Mouse (Mus musculus) ES-Bruce4 (cell line): Measurements from ENCODE around the gene Ttc25. TPM values are rescaled to one million over a fixed set of nuclear protein-coding genes. Genes with fewer than 3 reads are reported as not detected.
A peak's percentile ranks its signal among the peaks of the same experiment; 100 is the strongest.
"Not testable (repeated sequence)": the region's sequence is repeated elsewhere in the genome, so short reads cannot be mapped to it uniquely, and the experiment has no call there.

ENCODE experiments used
- H3K27ac ChIP-seq: 2 replicates; pipeline ENCODE4 v1.5.1; 2012; ENCODE audit warnings: low read length, inconsistent platforms; ENCODE audit not compliant: insufficient read depth
- H3K27me3 ChIP-seq: 2 replicates; pipeline ENCODE4 v1.6.1; 2012; ENCODE audit warnings: mild to moderate bottlenecking, low read length, inconsistent platforms; ENCODE audit not compliant: control insufficient read depth, poor library complexity, insufficient read depth, severe bottlenecking
- H3K36me3 ChIP-seq: 2 replicates; pipeline ENCODE4 v1.6.1; 2012; ENCODE audit warnings: inconsistent platforms, mild to moderate bottlenecking, low read length, moderate library complexity; ENCODE audit not compliant: control insufficient read depth, poor library complexity, insufficient read depth, severe bottlenecking
- H3K4me1 ChIP-seq: one replicate; pipeline ENCODE4 v1.8.1; 2011; ENCODE audit warnings: low read length; ENCODE audit not compliant: control insufficient read depth, insufficient read depth
- H3K4me3 ChIP-seq: 2 replicates; pipeline ENCODE4 v1.5.1; 2011; ENCODE audit warnings: low read depth, mild to moderate bottlenecking, low read length
- H3K9ac ChIP-seq: 2 replicates; pipeline ENCODE4 v1.6.1; 2012; ENCODE audit warnings: low read depth, mild to moderate bottlenecking, inconsistent platforms; ENCODE audit not compliant: poor library complexity, severe bottlenecking
- H3K9me3 ChIP-seq: replicated peaks from 2 replicates; pipeline ENCODE4 v1.6.1; 2012; ENCODE audit warnings: mild to moderate bottlenecking, low read length, inconsistent platforms; ENCODE audit not compliant: control insufficient read depth, poor library complexity, insufficient read depth, severe bottlenecking
- CTCF ChIP-seq: IDR thresholded peaks from one replicate; pipeline ENCODE4 v1.8.1; 2011; ENCODE audit warnings: low read depth, low read length
- EP300 ChIP-seq: IDR thresholded peaks from 2 replicates; pipeline ENCODE4 v1.6.1; 2011; ENCODE audit warnings: low read depth, low read length; ENCODE audit not compliant: insufficient read depth
- POLR2A ChIP-seq: IDR thresholded peaks from one replicate; pipeline ENCODE4 v1.8.1; 2011; ENCODE audit warnings: low read length; ENCODE audit not compliant: insufficient read depth
- polyA plus RNA-seq: library from polyadenylated mRNA; stranded (reverse); fragments of >200 nt; gene quantifications from 2 replicates; pipeline ENCODE4 v1.2.4, GENCODE M21; 2011; ENCODE audit warnings: low read depth; ENCODE audit not compliant: missing spikeins, insufficient read depth, insufficient read length

Ttc25 gene
- polyA plus RNA-seq, 1 experiment = 2.5 TPM

DNA sequence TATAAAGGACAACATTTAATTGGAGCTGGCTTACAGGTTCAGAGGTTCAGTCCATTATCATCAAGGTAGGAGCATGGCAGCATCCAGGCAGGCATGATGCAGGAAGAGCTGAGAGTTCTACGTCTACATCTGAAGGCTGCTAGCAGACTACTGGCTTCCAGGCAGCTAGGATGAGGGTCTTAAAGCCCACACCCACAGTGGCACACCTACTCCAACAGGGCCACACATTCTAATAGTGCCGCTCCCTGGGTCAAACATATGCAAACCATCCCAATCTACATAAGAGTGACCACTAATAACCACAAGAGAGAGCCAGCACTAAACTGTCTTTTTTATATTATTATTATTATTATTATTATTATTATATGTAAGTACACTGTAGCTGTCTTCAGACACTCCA, 11.0 kb upstream of the Ttc25 start:
- peak overlapping the region; percentile 82 for H3K27ac ChIP-seq
- H3K4me3 ChIP-seq, H3K36me3 ChIP-seq, H3K27me3 ChIP-seq, H3K4me1 ChIP-seq, H3K9ac ChIP-seq: not testable (repeated sequence)
- TF ChIP-seq EP300 = 0 out of 2 replicates have a peak, but pooled peaks have one; percentile 22
- peaks cover 12% of the 10 kb centered on the region for H3K9me3 ChIP-seq

GRCm38 (mm10) chr11:100534821-100535220, 10.6 kb upstream of the Ttc25 start:
- Histone ChIP-seq H3K9me3 (peaks cover 12% of the 10 kb centered on the region), H3K27ac (peak overlapping the region; percentile 86)
- not testable (repeated sequence) for H3K4me1 ChIP-seq, H3K9ac ChIP-seq, H3K36me3 ChIP-seq, H3K27me3 ChIP-seq, H3K4me3 ChIP-seq

DNA sequence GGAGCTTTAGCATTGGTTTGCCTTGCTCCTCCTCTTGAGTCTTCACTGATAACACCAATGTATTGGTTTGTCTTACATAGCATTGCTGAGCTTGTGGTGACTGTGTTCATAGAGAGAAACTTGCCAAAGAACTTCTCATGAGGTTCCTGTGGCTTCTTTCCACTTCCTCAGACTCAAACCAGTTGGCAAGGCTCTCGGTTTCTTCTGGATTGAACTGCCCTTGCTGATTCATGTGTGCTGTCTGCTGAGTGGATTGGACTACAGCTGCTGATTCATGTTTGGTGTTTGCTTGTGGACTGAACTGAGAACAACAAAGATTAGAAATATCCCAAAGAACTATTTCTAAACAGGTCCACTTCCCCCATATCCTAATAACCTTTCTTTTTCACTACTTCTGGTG, 9.4 kb upstream of the Ttc25 start:
- no peak overlapping the region for H3K4me3 ChIP-seq

GRCm38 (mm10) chr11:100536466-100536865, 8.9 kb upstream of the Ttc25 start:
- no peak for TF ChIP-seq CTCF
- no peak for TF ChIP-seq EP300
- no peak for TF ChIP-seq POLR2A
- peaks cover 1% of the 10 kb centered on the region; the same call in 1 of the 2 replicates for H3K27me3 ChIP-seq
- H3K4me3 ChIP-seq = no peak overlapping the region
- H3K9me3 ChIP-seq = peaks cover 12% of the 10 kb centered on the region
- H3K9ac ChIP-seq = no peak overlapping the region
- H3K4me1 ChIP-seq = peaks cover 5% of the 10 kb centered on the region
- no peak overlapping the region for H3K27ac ChIP-seq
- H3K36me3 ChIP-seq = no peaks in the 10 kb centered on the region

More for the DNA sequence above, 9.4 kb upstream of the Ttc25 start:
- H3K4me1 ChIP-seq = peaks cover 5% of the 10 kb centered on the region
- TF ChIP-seq EP300 = no peak
- no peak for TF ChIP-seq CTCF
- TF ChIP-seq POLR2A = no peak
- H3K27ac ChIP-seq = no peak overlapping the region
- H3K36me3 ChIP-seq = no peaks in the 10 kb centered on the region
- no peak overlapping the region for H3K9ac ChIP-seq
- peaks cover 1% of the 10 kb centered on the region; the same call in 1 of the 2 replicates for H3K27me3 ChIP-seq
- peaks cover 12% of the 10 kb centered on the region for H3K9me3 ChIP-seq

GRCm38 (mm10) chr11:100540966-100541365, 4.4 kb upstream of the Ttc25 start:
- TF ChIP-seq POLR2A (no peak), EP300 (no peak), CTCF (no peak)
- Histone ChIP-seq H3K27ac (no peak overlapping the region), H3K36me3 (no peaks in the 10 kb centered on the region), H3K27me3 (peaks cover 1% of the 10 kb centered on the region; the same call in 1 of the 2 replicates), H3K4me3 (no peak overlapping the region), H3K9me3 (peaks cover 6% of the 10 kb centered on the region), H3K4me1 (no peaks in the 10 kb centered on the region), H3K9ac (no peak overlapping the region)

GRCm38 (mm10) chr11:100541577-100541976, 3.8 kb upstream of the Ttc25 start:
- Histone ChIP-seq H3K36me3 (no peaks in the 10 kb centered on the region), H3K4me3 (no peak overlapping the region), H3K9ac (no peak overlapping the region), H3K27me3 (no peaks in the 10 kb centered on the region), H3K4me1 (no peaks in the 10 kb centered on the region), H3K9me3 (0 out of 2 replicates have a peak, but pooled peaks cover under 1% of the 10 kb centered on the region), H3K27ac (no peak overlapping the region)
- TF ChIP-seq CTCF = no peak
- no peak for TF ChIP-seq POLR2A
- no peak for TF ChIP-seq EP300
